ENCODE assay signal across 11 mouse cellular contexts in genomic region chr13:34469568-34469967, GRCm38 (mm10).
DNase-seq lines count a peak whose midpoint lies in the region; ATAC-seq and TF ChIP-seq lines count a peak whose summit lies in the region.
"Had no signal": no experiment of that assay in that cellular context is flagged by ENCODE, and none has a peak within 500 bp of the region (broad histone marks: within the 10 kb centered on the region; RNA-seq: fewer than 3 reads in every experiment).

No protein-coding gene starts in this region.

- DNase-seq in heart, adult 18-20 months, result peak; percentile 12 to 13
- peak; percentile 13 for DNase-seq in limb, embryonic 11.5 days (ENCODE audit: low spot score)
- DNase-seq in limb, embryonic 10.5 days (ENCODE audit: low spot score), result no peak
- peak; percentile 66 for DNase-seq in cerebellum, adult 11 months
- DNase-seq in gastrocnemius, postnatal 10 days, result peak; percentile 52
- DNase-seq: thymus, postnatal 36 days had no signal

- no peak for TF ChIP-seq CTCF in intestine, postnatal 0 days (IDR thresholded peaks at IDR 0.05; ENCODE audit: low read depth)

- no peak overlapping the region for H3K27ac ChIP-seq in heart, embryonic 12.5 days (ENCODE audit: poor library complexity, severe bottlenecking)
- no peak overlapping the region for H3K27ac ChIP-seq in limb, embryonic 11.5 days (replicated peaks; ENCODE audit: low read depth, low read length)
- no peak overlapping the region for H3K27ac ChIP-seq in limb, embryonic 10.5 days
- no peak overlapping the region for H3K27ac ChIP-seq in intestine, postnatal 0 days (ENCODE audit: low read depth, low read length)
- H3K27ac ChIP-seq: lung, embryonic 15.5 days had no signal

- H3K4me1 ChIP-seq in heart, embryonic 12.5 days (replicated peaks), result peaks cover 7% of the 10 kb centered on the region; the same call in 1 of the 2 replicates
- peaks cover 3% of the 10 kb centered on the region for H3K4me1 ChIP-seq in limb, embryonic 11.5 days (ENCODE audit: control insufficient read depth, insufficient read depth, low read length)
- peaks cover 13% of the 10 kb centered on the region for H3K4me1 ChIP-seq in limb, embryonic 10.5 days
- 0 out of 2 replicates have a peak, but pooled peaks cover 3% of the 10 kb centered on the region for H3K4me1 ChIP-seq in intestine, postnatal 0 days (replicated peaks; ENCODE audit: control insufficient read depth, insufficient read depth, low read length)

- no peak overlapping the region for H3K4me3 ChIP-seq in heart, embryonic 12.5 days
- no peak overlapping the region for H3K4me3 ChIP-seq in limb, embryonic 11.5 days (ENCODE audit: low read depth, low read length)
- H3K4me3 ChIP-seq in limb, embryonic 10.5 days, result no peak overlapping the region
- no peak overlapping the region for H3K4me3 ChIP-seq in intestine, postnatal 0 days (ENCODE audit: low read depth, low read length)
- H3K4me3 ChIP-seq: lung, embryonic 15.5 days had no signal

- H3K9me3 ChIP-seq in heart, embryonic 12.5 days (replicated peaks), result no peaks in the 10 kb centered on the region
- no peaks in the 10 kb centered on the region for H3K9me3 ChIP-seq in limb, embryonic 11.5 days (ENCODE audit: control insufficient read depth, low read length)
- H3K9me3 ChIP-seq in limb, embryonic 10.5 days (replicated peaks), result no peaks in the 10 kb centered on the region
- H3K9me3 ChIP-seq in intestine, postnatal 0 days (ENCODE audit: control insufficient read depth), result no peaks in the 10 kb centered on the region
- H3K9me3 ChIP-seq: lung, embryonic 15.5 days had no signal

- ATAC-seq in heart, embryonic 12.5 days (ENCODE audit: insufficient number of reproducible peaks, low FRiP score), result no peak
- no peak for ATAC-seq in limb, embryonic 11.5 days (ENCODE audit: insufficient number of reproducible peaks, low FRiP score, low TSS enrichment, low read depth)
- ATAC-seq in inflammation-experienced regulatory T-cells, adult 6 months, result no peak
- ATAC-seq in intestine, postnatal 0 days, result no peak

- no peaks in the 10 kb centered on the region for H3K36me3 ChIP-seq in heart, embryonic 12.5 days
- no peaks in the 10 kb centered on the region for H3K36me3 ChIP-seq in limb, embryonic 11.5 days (ENCODE audit: control insufficient read depth, insufficient read depth, low read length)
- H3K36me3 ChIP-seq in limb, embryonic 10.5 days, result no peaks in the 10 kb centered on the region
- H3K36me3 ChIP-seq in intestine, postnatal 0 days (ENCODE audit: control insufficient read depth, insufficient read depth), result no peaks in the 10 kb centered on the region
- H3K36me3 ChIP-seq: lung, embryonic 15.5 days had no signal

- no peak overlapping the region for H3K9ac ChIP-seq in heart, embryonic 12.5 days
- H3K9ac ChIP-seq in limb, embryonic 11.5 days (ENCODE audit: low read length), result no peak overlapping the region
- H3K9ac ChIP-seq in intestine, postnatal 0 days (ENCODE audit: low read depth, low read length), result no peak overlapping the region
- H3K9ac ChIP-seq: lung, embryonic 15.5 days had no signal

- WGBS in heart, embryonic 12.5 days, result 79% methylated on average over 5 of the region's 5 CpGs
- WGBS in limb, embryonic 11.5 days, result 92% methylated on average over 5 of the region's 5 CpGs
- 93% methylated on average over 5 of the region's 5 CpGs for WGBS in limb, embryonic 10.5 days
- WGBS in intestine, postnatal 0 days, result 68% methylated on average over 5 of the region's 5 CpGs

- no peaks in the 10 kb centered on the region for H3K27me3 ChIP-seq in heart, embryonic 12.5 days (replicated peaks)
- no peaks in the 10 kb centered on the region for H3K27me3 ChIP-seq in limb, embryonic 11.5 days (ENCODE audit: control insufficient read depth, insufficient read depth, low read length)
- no peaks in the 10 kb centered on the region for H3K27me3 ChIP-seq in limb, embryonic 10.5 days (ENCODE audit: low read depth, poor library complexity, severe bottlenecking)
- H3K27me3 ChIP-seq in intestine, postnatal 0 days (replicated peaks; ENCODE audit: control insufficient read depth, insufficient read depth, low read length), result no peaks in the 10 kb centered on the region
- H3K27me3 ChIP-seq: CH12.LX; lung, embryonic 15.5 days had no signal

- no peak overlapping the region for H3K4me2 ChIP-seq in heart, embryonic 12.5 days
- H3K4me2 ChIP-seq in limb, embryonic 11.5 days (ENCODE audit: low read depth, severe bottlenecking), result no peak overlapping the region
- no peak overlapping the region for H3K4me2 ChIP-seq in intestine, postnatal 0 days (replicated peaks; ENCODE audit: low read depth)
- H3K4me2 ChIP-seq: lung, embryonic 15.5 days had no signal
